Mouse (Mus musculus) neural tube, embryonic 11.5 days (tissue): ENCODE results near the gene Stx8. TPM values are rescaled to one million over a fixed set of nuclear protein-coding genes. Genes with fewer than 3 reads are reported as not detected.

Experiments used
- ATAC-seq: fragments of 200-750 bp; cut with Nextera tagmentation; 2 replicates; pipeline ENCODE4 v1.8.0; 2017; ENCODE audit warnings: moderate number of reproducible peaks, mild to moderate bottlenecking, moderate TSS enrichment, moderate library complexity; ENCODE audit not compliant: insufficient read depth, low FRiP score, low TSS enrichment
- DNase-seq: peaks from one replicate; pipeline ENCODE4 v3.0.0-alpha.2; 2015; ENCODE audit warnings: low spot score
- H3K27ac ChIP-seq: fragments of 300-500 bp; sonication (generic); 2 replicates; pipeline ENCODE4 v1.5.1; 2014; ENCODE audit warnings: low read depth, mild to moderate bottlenecking, low read length
- H3K27me3 ChIP-seq: fragments of 300-500 bp; sonication (generic); 2 replicates; pipeline ENCODE4 v1.6.1; 2014; ENCODE audit warnings: mild to moderate bottlenecking, low read length, mixed read lengths; ENCODE audit not compliant: control insufficient read depth, insufficient read depth
- H3K36me3 ChIP-seq: fragments of 300-500 bp; sonication (generic); 2 replicates; pipeline ENCODE4 v1.6.1; 2014; ENCODE audit warnings: mild to moderate bottlenecking, low read length, moderate library complexity, mixed read lengths; ENCODE audit not compliant: control insufficient read depth, insufficient read depth
- H3K4me1 ChIP-seq: fragments of 300-500 bp; sonication (generic); 2 replicates; pipeline ENCODE4 v1.6.1; 2014; ENCODE audit warnings: low read length, mixed read lengths; ENCODE audit not compliant: control insufficient read depth, insufficient read depth
- H3K4me2 ChIP-seq: fragments of 300-500 bp; sonication (generic); 2 replicates; pipeline ENCODE4 v1.6.1; 2014; ENCODE audit warnings: low read depth, mild to moderate bottlenecking, moderate library complexity
- H3K4me3 ChIP-seq: fragments of 300-500 bp; sonication (generic); 2 replicates; pipeline ENCODE4 v1.5.1; 2014; ENCODE audit warnings: low read depth, low read length
- H3K9ac ChIP-seq: fragments of 300-500 bp; sonication (generic); 2 replicates; pipeline ENCODE4 v1.6.1; 2014; ENCODE audit warnings: mild to moderate bottlenecking, low read length
- H3K9me3 ChIP-seq: fragments of 300-500 bp; sonication (generic); 2 replicates; pipeline ENCODE4 v1.6.1; 2016; ENCODE audit warnings: low read length; ENCODE audit not compliant: control insufficient read depth
- WGBS: fragments of 180-500 bp; shearing (Covaris S2); extraction: QIAGEN DNeasy Blood & Tissue Kit; methylation state at CpG from one replicate; pipeline ENCODE4 v1.1.7; 2014; 5-methylcytosine and 5-hydroxymethylcytosine counted together
- polyA plus RNA-seq: library from polyadenylated mRNA; unstranded; fragments of >200 nt; fragmentation: Nextera tagmentation; extraction: Ambion mirVana; gene quantifications from 2 replicates; pipeline ENCODE4 v1.2.1, GENCODE M21; 2014

Gene Stx8
- polyA plus RNA-seq, 1 experiment from 2014 or later: 50.5 TPM

DNA sequence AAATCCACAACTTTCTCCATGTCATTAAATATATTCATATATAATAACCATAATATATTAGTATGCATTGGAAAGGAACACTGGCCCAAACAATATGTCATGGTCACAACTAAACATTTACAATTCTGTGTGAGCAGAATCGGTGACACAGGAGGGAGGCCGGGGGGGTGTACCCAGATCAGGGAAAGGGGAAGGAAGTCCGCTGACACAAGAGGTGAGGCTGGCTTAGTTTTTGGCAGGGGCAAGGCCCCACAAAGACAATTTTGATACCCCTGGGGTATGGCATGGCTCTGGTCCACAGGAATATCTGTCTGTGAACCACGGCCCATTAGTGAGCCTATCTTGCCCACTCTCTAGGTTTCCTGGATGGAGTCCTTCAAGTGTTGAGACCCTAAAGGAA is 243.5 kb downstream of the Stx8 start:
- no peak for DNase-seq
- Histone ChIP-seq H3K4me2 (no peak overlapping the region), H3K27me3 (no peaks in the 10 kb centered on the region), H3K9me3 (no peaks in the 10 kb centered on the region), H3K4me3 (no peak overlapping the region), H3K27ac (no peak overlapping the region), H3K36me3 (no peaks in the 10 kb centered on the region), H3K4me1 (peaks cover 19% of the 10 kb centered on the region), H3K9ac (no peak overlapping the region)
- ATAC-seq: no peak
- WGBS: 91% methylated on average over 4 of the region's 4 CpGs

GRCm38 (mm10) chr11:68210714-68211113 is 244.7 kb downstream of the Stx8 start:
- ATAC-seq (no peak), DNase-seq (no peak)
- H3K4me2 ChIP-seq: no peak overlapping the region
- no peak overlapping the region for H3K9ac ChIP-seq
- WGBS: 91% methylated on average over 5 of the region's 5 CpGs
- H3K36me3 ChIP-seq: no peaks in the 10 kb centered on the region
- no peaks in the 10 kb centered on the region for H3K9me3 ChIP-seq
- no peaks in the 10 kb centered on the region for H3K27me3 ChIP-seq
- H3K27ac ChIP-seq: no peak overlapping the region
- H3K4me3 ChIP-seq: no peak overlapping the region
- H3K4me1 ChIP-seq: peaks cover 31% of the 10 kb centered on the region

DNA sequence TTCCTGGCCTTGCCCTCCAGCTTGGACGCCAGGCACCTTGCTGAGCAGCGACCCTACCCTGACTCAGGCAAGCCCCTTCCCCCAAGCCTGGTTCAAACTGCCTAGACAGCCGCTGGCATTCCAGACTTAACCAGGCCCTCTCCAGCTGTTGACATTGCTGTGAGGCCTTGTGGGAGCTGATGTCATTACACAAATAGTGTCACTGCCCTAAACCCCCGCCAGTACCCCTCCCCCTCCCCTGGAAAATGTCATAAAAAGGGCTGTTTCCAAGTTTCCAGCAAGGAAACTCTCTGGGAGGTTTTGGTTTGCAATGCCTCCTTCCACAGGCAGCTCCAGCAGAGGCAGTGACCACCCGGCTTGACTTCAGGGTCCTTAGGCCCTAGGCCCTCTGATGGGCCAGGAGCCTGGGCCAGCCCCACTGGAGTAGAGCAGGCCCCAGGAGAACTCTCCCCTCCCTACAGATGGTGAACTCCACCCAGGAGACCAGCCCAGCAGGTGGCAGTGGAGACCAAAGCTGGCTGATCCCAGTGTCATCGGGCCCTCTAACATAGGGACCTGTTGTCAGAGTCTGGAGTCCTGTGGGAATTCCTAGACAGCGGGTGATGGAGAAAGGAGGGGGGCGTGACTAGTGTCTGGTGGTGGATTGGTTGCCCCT is 246.1 kb downstream of the Stx8 start:
- H3K4me2 ChIP-seq: no peak overlapping the region
- peak; percentile 48 for DNase-seq
- H3K4me3 ChIP-seq: no peak overlapping the region
- H3K27ac ChIP-seq: 0 out of 2 replicates have a peak overlapping the region, but pooled peaks have one; percentile 14
- ATAC-seq: no peak
- H3K9ac ChIP-seq: peak overlapping the region; percentile 18; the same call in 1 of the 2 replicates
- no peaks in the 10 kb centered on the region for H3K9me3 ChIP-seq
- peaks cover 42% of the 10 kb centered on the region for H3K4me1 ChIP-seq
- H3K36me3 ChIP-seq: no peaks in the 10 kb centered on the region
- WGBS: 33% methylated on average over 8 of the region's 8 CpGs
- H3K27me3 ChIP-seq: no peaks in the 10 kb centered on the region

DNA sequence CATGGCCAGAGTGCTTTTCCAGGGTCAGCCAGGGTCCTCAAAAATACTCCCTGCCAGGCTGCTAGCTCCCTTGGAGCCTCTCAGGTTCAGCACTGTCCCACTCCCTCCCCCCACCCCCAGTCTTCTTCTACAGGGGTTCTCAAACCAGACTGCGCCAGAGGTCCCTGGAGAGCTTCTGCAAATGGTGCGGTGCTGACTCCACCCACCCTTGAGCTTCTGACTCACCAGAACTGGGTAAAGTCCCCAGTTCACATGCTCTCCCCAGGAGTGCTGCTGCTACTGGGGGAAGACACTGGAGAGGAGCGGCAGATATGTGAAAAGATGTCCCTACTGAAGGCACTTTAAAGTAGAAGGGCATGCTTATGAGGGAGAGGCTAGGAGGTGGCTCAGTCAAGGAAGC is 247.9 kb downstream of the Stx8 start:
- peaks cover 55% of the 10 kb centered on the region for H3K4me1 ChIP-seq
- no peak overlapping the region for H3K27ac ChIP-seq
- H3K9ac ChIP-seq: no peak overlapping the region
- WGBS: 70% methylated on average over 3 of the region's 3 CpGs
- DNase-seq (no peak), ATAC-seq (no peak)
- no peaks in the 10 kb centered on the region for H3K36me3 ChIP-seq
- H3K4me3 ChIP-seq: no peak overlapping the region
- no peaks in the 10 kb centered on the region for H3K9me3 ChIP-seq
- H3K27me3 ChIP-seq: no peaks in the 10 kb centered on the region
- H3K4me2 ChIP-seq: no peak overlapping the region

- no peak overlapping the region for H3K9ac ChIP-seq
- ATAC-seq (peak; percentile 25; the same call in 1 of the 2 replicates), DNase-seq (no peak)
- no peak overlapping the region for H3K4me3 ChIP-seq
- H3K27me3 ChIP-seq: no peaks in the 10 kb centered on the region
- peaks cover 58% of the 10 kb centered on the region for H3K4me1 ChIP-seq
- WGBS: 62% methylated on average over 9 of the region's 9 CpGs
- peak overlapping the region; percentile 82 for H3K27ac ChIP-seq
- H3K9me3 ChIP-seq: no peaks in the 10 kb centered on the region
- H3K4me2 ChIP-seq: no peak overlapping the region
- no peaks in the 10 kb centered on the region for H3K36me3 ChIP-seq
Observed at GRCm38 (mm10) chr11:68214496-68215205, 248.7 kb downstream of the Stx8 start.

DNA sequence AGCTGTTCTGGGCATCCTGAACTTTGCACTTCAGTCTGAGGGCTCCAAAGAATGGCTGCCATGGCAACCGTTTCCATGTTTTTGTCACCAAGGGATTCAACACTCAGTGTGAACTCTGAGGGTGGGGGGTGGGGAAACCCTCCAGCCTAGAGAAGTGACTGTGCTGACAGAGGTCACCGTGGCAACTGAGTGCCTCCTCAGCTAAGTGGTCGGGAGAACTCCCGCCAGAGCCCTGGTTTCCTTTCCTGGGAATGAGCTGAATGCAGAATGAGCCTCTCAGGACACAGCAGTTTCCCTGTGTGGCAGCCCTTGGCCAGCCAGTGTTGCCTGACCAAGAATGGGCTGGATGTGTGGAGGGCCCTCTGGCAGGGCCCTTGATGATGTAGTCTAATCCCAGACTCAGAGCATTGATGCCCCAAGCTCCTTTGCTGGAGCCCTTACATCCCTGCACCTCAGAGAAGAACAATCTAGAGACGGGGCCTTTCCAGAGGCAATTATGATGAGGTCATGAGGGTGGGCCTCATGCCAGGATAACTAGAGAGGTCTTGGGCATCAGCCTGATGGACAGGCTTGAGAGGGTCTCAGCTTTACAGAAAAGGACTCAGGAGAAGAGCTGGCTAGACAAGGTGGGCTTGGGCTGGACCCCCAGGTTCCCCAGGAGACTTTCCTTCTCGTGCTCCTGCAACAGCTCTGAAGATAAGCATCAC is 249.4 kb downstream of the Stx8 start:
- Histone ChIP-seq H3K4me1 (peaks cover 58% of the 10 kb centered on the region), H3K4me3 (no peak overlapping the region), H3K9ac (no peak overlapping the region), H3K36me3 (no peaks in the 10 kb centered on the region), H3K9me3 (no peaks in the 10 kb centered on the region), H3K27me3 (no peaks in the 10 kb centered on the region), H3K27ac (peak overlapping the region; percentile 82), H3K4me2 (no peak overlapping the region)
- ATAC-seq (peak; percentile 69), DNase-seq (peak; percentile 89)
- WGBS: 31% methylated on average over 6 of the region's 6 CpGs

- no peaks in the 10 kb centered on the region for H3K9me3 ChIP-seq
- no peaks in the 10 kb centered on the region for H3K27me3 ChIP-seq
- no peaks in the 10 kb centered on the region for H3K36me3 ChIP-seq
- no peak overlapping the region for H3K4me3 ChIP-seq
- ATAC-seq (no peak), DNase-seq (peak; percentile 47)
- 0 out of 2 replicates have a peak overlapping the region, but pooled peaks have one; percentile 10 for H3K9ac ChIP-seq
- WGBS: 67% methylated on average over 11 of the region's 11 CpGs
- H3K4me2 ChIP-seq: no peak overlapping the region
- peaks cover 61% of the 10 kb centered on the region for H3K4me1 ChIP-seq
- peak overlapping the region; percentile 82; the same call in 1 of the 2 replicates for H3K27ac ChIP-seq
Observed at GRCm38 (mm10) chr11:68216041-68216440, 250.0 kb downstream of the Stx8 start.

DNA sequence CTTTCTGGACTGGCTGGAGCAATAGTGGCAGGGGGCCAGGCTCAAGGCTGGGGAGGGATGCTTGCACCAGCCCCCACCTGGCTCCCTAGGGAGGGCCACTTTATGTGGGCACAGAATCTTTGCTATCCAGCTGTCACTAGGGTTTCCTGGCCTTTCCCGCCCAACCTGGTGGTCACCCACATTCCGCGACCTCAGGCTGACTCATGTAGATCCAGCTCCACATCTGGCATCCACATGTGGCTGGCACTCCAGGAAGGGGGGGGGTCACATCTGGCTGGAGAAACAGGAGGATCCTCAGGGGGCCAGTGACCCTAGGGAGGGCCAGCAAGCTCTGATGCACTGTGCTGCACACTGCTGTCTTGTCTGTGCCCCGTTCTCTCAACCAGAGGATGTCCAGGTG is 254.7 kb downstream of the Stx8 start:
- Histone ChIP-seq H3K9me3 (no peaks in the 10 kb centered on the region), H3K27ac (no peak overlapping the region), H3K4me1 (peaks cover 31% of the 10 kb centered on the region), H3K27me3 (no peaks in the 10 kb centered on the region), H3K4me3 (no peak overlapping the region), H3K4me2 (no peak overlapping the region), H3K9ac (no peak overlapping the region), H3K36me3 (no peaks in the 10 kb centered on the region; the same call in 1 of the 2 replicates)
- 52% methylated on average over 4 of the region's 4 CpGs for WGBS
- ATAC-seq (no peak), DNase-seq (no peak)
